In the genomic region with DNA sequence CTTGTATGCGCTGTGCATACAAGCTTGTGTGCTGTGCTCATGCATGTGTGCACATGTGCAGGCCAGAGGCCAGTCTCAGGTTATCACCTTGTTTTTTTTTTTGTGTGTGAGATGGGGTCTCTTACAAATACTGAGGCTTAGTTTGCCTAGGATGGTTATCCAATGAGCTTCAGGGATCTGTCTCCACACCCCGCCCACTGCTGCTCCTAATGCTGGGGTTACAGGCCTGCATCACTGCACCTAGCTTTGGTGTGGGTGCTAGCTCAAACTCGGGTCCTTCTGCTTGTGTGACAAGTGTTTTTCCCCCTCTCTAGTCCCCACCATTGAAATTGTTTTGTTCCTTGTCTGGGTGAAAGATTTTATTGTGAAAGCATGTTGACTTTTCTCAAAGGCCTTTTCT, we compare ENCODE assay signal across 14 mouse cellular contexts. TPM values are rescaled to one million over a fixed set of nuclear protein-coding genes. Genes with fewer than 3 reads are reported as not detected.
DNase-seq lines count a peak whose midpoint lies in the region; ATAC-seq and TF ChIP-seq lines count a peak whose summit lies in the region.
"Had no signal": no experiment of that assay in that cellular context is flagged by ENCODE, and none has a peak within 500 bp of the region (broad histone marks: within the 10 kb centered on the region; RNA-seq: fewer than 3 reads in every experiment).

No protein-coding gene starts in this region.

- H3K9me3 ChIP-seq in hindbrain, embryonic 12.5 days (replicated peaks) = no peaks in the 10 kb centered on the region
- no peaks in the 10 kb centered on the region for H3K9me3 ChIP-seq in hindbrain, embryonic 16.5 days (ENCODE audit: control insufficient read depth, low read length)
- H3K9me3 ChIP-seq: embryonic facial prominence, embryonic 15.5 days; liver, embryonic 12.5 days had no signal

- peak in 1 of 2 experiments; percentile 26 for DNase-seq in cerebellum, adult 2 months
- DNase-seq in cerebellum, adult 18-20 months = no peak
- DNase-seq in thymus, postnatal 4 days = peak; percentile 7
- no peak for DNase-seq in thymus, postnatal 0 days (ENCODE audit: low spot score)
- DNase-seq in c-Kit-positive CD71-positive TER-119-positive erythroid progenitor cells, embryonic 14.5 days (ENCODE audit: low spot score) = no peak
- no peak for DNase-seq in layer of hippocampus, adult 11-12 months (ENCODE audit: low spot score)
- DNase-seq: lung, postnatal 10 days; right cerebral cortex, postnatal 4 days had no signal

- no peak overlapping the region for H3K9ac ChIP-seq in hindbrain, embryonic 12.5 days
- no peak overlapping the region for H3K9ac ChIP-seq in hindbrain, embryonic 16.5 days (ENCODE audit: low read depth, low read length)
- H3K9ac ChIP-seq: embryonic facial prominence, embryonic 15.5 days; liver, embryonic 12.5 days had no signal

- H3K36me3 ChIP-seq in hindbrain, embryonic 12.5 days = peaks cover 48% of the 10 kb centered on the region
- peaks cover 30% of the 10 kb centered on the region for H3K36me3 ChIP-seq in hindbrain, embryonic 16.5 days (ENCODE audit: control insufficient read depth, insufficient read depth, low read length)

- H3K27me3 ChIP-seq in cerebellum, adult 2 months (ENCODE audit: control insufficient read depth, insufficient read depth, low read length) = no peaks in the 10 kb centered on the region; the same call in 1 of the 2 replicates
- H3K27me3 ChIP-seq in hindbrain, embryonic 12.5 days = peaks cover 22% of the 10 kb centered on the region
- H3K27me3 ChIP-seq in hindbrain, embryonic 16.5 days (replicated peaks; ENCODE audit: control insufficient read depth, insufficient read depth, low read length) = no peaks in the 10 kb centered on the region
- H3K27me3 ChIP-seq: Patski had no signal

- H3K4me2 ChIP-seq in hindbrain, embryonic 12.5 days (replicated peaks) = no peak overlapping the region
- no peak overlapping the region for H3K4me2 ChIP-seq in hindbrain, embryonic 16.5 days (ENCODE audit: low read length)
- H3K4me2 ChIP-seq: embryonic facial prominence, embryonic 15.5 days; liver, embryonic 12.5 days had no signal

- TF ChIP-seq POLR2A in cerebellum, adult 2 months (IDR thresholded peaks at IDR 0.05; ENCODE audit: borderline replicate concordance, insufficient read depth, low read length) = no peak

- H3K4me3 ChIP-seq in cerebellum, adult 2 months (replicated peaks; ENCODE audit: insufficient read depth, low read depth, low read length) = no peak overlapping the region
- H3K4me3 ChIP-seq in hindbrain, embryonic 12.5 days = no peak overlapping the region
- no peak overlapping the region for H3K4me3 ChIP-seq in hindbrain, embryonic 16.5 days (ENCODE audit: low read length)
- H3K4me3 ChIP-seq: embryonic facial prominence, embryonic 15.5 days; liver, embryonic 12.5 days had no signal

- H3K27ac ChIP-seq in cerebellum, adult 2 months (ENCODE audit: insufficient read depth, low read length) = peak overlapping the region; percentile 92
- peak overlapping the region; percentile 60; the same call in 1 of the 2 replicates for H3K27ac ChIP-seq in hindbrain, embryonic 12.5 days
- no peak overlapping the region; the same call in none of the 2 replicates for H3K27ac ChIP-seq in hindbrain, embryonic 16.5 days (ENCODE audit: low read depth, low read length)
- H3K27ac ChIP-seq: liver, embryonic 12.5 days had no signal

- H3K4me1 ChIP-seq in cerebellum, adult 2 months (ENCODE audit: control insufficient read depth, insufficient read depth, low read length) = peaks cover 37% of the 10 kb centered on the region
- H3K4me1 ChIP-seq in hindbrain, embryonic 12.5 days = peaks cover 34% of the 10 kb centered on the region
- peaks cover 19% of the 10 kb centered on the region for H3K4me1 ChIP-seq in hindbrain, embryonic 16.5 days (ENCODE audit: control insufficient read depth, insufficient read depth, low read depth, low read length)

- TF ChIP-seq CTCF in cerebellum, adult 2 months (IDR thresholded peaks at IDR 0.05; ENCODE audit: borderline replicate concordance, insufficient read depth, low read depth, low read length) = no peak

- 85% methylated on average over 3 of the region's 3 CpGs for WGBS in cerebellum, adult 2 months
- 87% methylated on average over 3 of the region's 3 CpGs for WGBS in hindbrain, embryonic 12.5 days
- WGBS in hindbrain, embryonic 16.5 days = 91% methylated on average over 3 of the region's 3 CpGs

- no peak for ATAC-seq in hindbrain, embryonic 12.5 days (ENCODE audit: low FRiP score)
- no peak for ATAC-seq in hindbrain, embryonic 16.5 days
- ATAC-seq: inflammation-experienced regulatory T-cells, adult 6 months; liver, embryonic 12.5 days; Patski had no signal

RNA-seq across cellular contexts. Expression of gene Pi16, which starts 12.7 kb away (rescaled TPM):
- polyA plus RNA-seq in cerebellum, adult 2 months (2012; rRNA removed) = 0.75 and 1.0 TPM in 2 replicates
- polyA plus RNA-seq in hindbrain, embryonic 12.5 days (2016; fragmentation: Nextera tagmentation; extraction: Ambion mirVana) = 0.97 and 1.2 TPM in 2 replicates
- polyA plus RNA-seq in hindbrain, embryonic 16.5 days (2015; fragmentation: Nextera tagmentation; extraction: Ambion mirVana) = 2.0 and 2.4 TPM in 2 replicates
- 3.7 and 4.4 TPM in 2 replicates for polyA plus RNA-seq in thymus, postnatal 0 days (2015; fragmentation: Nextera tagmentation; extraction: Ambion mirVana)
- polyA plus RNA-seq: Patski had no signal

RNA-seq across cellular contexts. Expression of gene Mtch1, which starts 17.5 kb away (rescaled TPM):
- 447 and 479 TPM in 2 replicates for polyA plus RNA-seq in cerebellum, adult 2 months (2012; rRNA removed)
- polyA plus RNA-seq in hindbrain, embryonic 12.5 days (2016; fragmentation: Nextera tagmentation; extraction: Ambion mirVana) = 438 and 466 TPM in 2 replicates
- polyA plus RNA-seq in hindbrain, embryonic 16.5 days (2015; fragmentation: Nextera tagmentation; extraction: Ambion mirVana) = 328 and 463 TPM in 2 replicates
- polyA plus RNA-seq in thymus, postnatal 0 days (2015; fragmentation: Nextera tagmentation; extraction: Ambion mirVana) = 144 and 154 TPM in 2 replicates

RNA-seq across cellular contexts. Expression of gene Fgd2, which starts 30.5 kb away (rescaled TPM):
- polyA plus RNA-seq in cerebellum, adult 2 months (2012; rRNA removed) = 5.5 and 5.9 TPM in 2 replicates
- polyA plus RNA-seq in hindbrain, embryonic 12.5 days (2016; fragmentation: Nextera tagmentation; extraction: Ambion mirVana) = 4.3 and 7.0 TPM in 2 replicates
- 6.5 and 9.1 TPM in 2 replicates for polyA plus RNA-seq in hindbrain, embryonic 16.5 days (2015; fragmentation: Nextera tagmentation; extraction: Ambion mirVana)
- 6.8 and 7.2 TPM in 2 replicates for polyA plus RNA-seq in thymus, postnatal 0 days (2015; fragmentation: Nextera tagmentation; extraction: Ambion mirVana)
